Mouse (Mus musculus) heart, postnatal 25 days (tissue): ENCODE data around the gene Ammecr1. TPM values are rescaled to one million over a fixed set of nuclear protein-coding genes. Genes with fewer than 3 reads are reported as not detected.

Experiments used
- DNase-seq: peaks from one replicate; pipeline ENCODE4 v3.0.0; 2022; ENCODE audit warnings: low spot score
- intact Hi-C: fragments of 180-260 bp; cut with DNase I; formaldehyde crosslinking; loops from one replicate; pipeline ENCODE4 v1.15.1; 2025
- total RNA-seq, 2 experiments: library from RNA; stranded (reverse); gene quantifications; 2 replicates each; pipeline ENCODE4 v1.2.3; 2021

Gene Ammecr1
- total RNA-seq, 2 experiments from 2014 or later, result 18.9 to 20.6 TPM

DNA sequence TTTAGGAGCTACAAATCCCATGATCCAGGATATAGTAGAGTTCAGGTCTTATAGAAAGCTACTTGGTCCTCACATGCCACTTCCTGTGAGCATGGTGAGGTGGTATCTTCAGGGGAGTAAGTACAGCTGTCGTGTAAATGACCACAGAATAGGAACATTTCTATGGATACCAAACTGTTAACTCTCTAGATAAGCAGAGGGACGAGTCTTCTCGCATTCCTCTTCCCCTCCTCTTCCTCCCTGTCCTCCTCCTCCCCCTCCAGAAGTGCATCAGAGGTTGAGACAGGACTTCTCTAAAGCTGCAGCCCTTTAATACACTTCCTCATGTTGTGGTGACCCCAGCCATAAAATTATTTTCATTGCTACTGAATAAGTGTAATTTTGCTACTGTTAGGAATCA lies 49.1 kb downstream of the Ammecr1 start:
- intact Hi-C loops, result no loop called here
- DNase-seq, result no peak

DNA sequence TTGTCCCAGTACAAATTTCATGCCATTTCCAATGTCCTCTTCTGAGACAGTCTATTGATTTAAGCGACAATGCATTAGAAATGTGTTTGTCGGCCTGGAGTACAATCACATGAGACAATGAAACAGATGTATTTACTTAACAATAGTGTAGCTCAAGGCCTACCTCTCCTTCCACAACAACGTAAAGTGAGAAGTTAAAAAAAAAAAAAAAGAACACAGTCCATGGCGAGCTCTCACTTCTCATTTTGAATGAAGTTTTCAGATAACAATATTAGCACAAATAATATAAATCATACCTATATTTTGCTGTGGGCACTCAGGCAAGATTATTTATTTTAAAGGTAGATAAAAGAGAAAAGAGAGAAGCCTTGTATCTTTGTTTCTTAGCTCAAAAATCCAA lies 49.8 kb downstream of the Ammecr1 start:
- intact Hi-C loops, result no loop called here
- no peak for DNase-seq

DNA sequence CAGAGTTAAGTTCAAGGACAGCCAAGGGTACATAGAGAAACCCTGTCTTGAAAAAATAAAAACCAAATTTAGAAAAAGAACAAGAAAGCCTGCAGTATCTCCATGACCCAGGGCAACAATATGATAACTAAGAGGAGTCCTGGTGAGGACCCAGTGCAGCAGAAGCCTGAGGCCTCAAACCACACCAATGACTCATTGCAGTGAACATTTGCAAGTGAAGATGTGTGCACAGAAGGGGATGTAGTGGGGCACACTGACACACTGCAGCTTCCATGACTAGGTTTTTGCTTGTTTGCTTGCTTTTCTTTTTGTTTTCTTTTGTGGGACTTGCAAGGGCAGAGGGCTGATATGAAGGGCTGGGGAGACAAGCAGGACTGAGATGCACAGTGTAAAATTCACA lies 52.3 kb downstream of the Ammecr1 start:
- no peak for DNase-seq
- intact Hi-C loops, result no loop called here

DNA sequence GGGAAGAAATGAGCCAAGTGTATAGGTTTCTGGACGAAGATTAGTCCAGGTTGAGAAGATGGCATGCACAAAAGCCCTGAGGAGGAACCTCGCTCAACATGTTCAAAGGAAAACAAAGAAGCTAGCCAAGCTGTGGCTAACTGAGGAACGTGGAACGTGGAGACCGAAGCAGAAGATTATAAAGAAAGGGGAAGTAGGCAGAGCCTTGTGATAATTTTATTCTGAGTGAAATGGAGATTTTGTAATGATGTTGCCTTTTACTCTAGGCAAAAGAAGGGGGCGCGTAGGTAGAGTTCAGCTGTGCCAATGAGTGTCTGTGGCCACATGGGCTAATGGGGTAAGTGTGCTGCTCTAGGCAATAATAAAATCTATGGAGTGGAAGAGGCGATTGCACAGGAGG lies 62.7 kb downstream of the Ammecr1 start:
- no peak for DNase-seq
- intact Hi-C loops, result no loop called here

DNA sequence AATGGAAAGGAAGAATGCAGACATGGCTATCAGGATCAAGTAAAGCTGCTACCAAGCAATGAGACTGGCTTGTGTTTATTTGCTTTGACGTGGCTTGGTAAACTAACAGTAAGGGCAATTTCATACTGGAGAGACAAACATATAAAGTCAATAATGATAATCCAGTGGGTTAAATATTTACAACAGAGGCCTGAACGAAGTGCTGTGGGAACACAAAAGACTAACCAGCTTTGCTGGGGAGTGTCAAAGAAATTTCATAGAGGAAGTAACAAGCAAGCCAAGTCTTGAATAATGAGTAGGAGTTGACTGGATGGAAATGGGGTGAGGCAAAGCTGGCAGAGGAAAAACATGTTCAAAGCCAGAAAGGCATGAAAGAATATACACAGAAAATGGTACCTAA lies 63.9 kb downstream of the Ammecr1 start:
- intact Hi-C loops, result no loop called here
- no peak for DNase-seq

DNA sequence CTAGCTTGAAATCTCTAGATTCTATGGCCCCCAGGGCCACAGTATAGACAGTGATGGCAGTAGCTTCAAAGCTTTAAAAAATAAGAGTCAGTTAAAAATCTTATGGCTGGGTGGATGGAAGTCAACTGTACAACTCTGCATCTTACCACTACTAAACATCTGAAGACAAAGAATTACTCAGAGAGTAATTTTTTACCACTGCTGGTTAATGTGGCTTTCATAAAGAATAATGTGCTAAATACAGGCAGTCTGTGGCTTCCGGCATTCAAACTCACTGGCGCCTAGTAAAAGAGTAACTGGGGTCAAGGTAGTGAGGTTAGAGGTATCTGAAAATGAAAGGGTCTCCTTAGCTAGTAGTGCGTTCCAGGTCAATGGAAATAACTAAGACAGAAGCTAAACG lies 64.6 kb downstream of the Ammecr1 start:
- DNase-seq, result no peak
- intact Hi-C loops, result no loop called here

DNA sequence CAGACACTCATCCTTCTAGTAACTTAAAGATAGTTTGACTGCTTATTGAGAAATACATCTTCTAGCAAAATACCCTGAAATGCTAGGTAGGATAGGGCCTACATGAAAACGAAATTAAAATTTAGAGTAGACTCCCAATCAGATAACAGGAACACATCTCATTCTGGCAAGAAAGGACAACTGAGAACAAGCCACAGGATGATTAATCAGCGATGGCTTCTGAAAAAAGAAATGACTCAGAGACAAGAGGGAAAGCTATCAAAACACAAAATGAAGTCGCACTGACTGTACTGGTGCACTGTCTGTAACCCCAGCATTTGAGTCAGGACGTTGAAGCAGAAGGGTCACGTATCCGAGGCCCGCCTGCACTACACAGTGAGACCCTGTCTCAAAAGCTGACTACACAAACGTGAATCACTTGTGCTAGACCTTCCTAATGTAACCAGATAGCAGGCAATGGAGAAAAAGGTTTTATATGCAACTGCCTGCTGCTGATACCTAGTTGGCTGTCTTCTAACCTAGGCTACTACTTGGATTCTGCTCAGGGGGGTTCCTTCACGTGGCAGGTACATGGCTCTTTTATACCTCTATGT lies 68.1 kb downstream of the Ammecr1 start:
- intact Hi-C loops, result loop anchor here (10.0 kb wide), 1 partner anchor 66 kb away; the partner anchor contains the start of gene Ammecr1
- no peak for DNase-seq

DNA sequence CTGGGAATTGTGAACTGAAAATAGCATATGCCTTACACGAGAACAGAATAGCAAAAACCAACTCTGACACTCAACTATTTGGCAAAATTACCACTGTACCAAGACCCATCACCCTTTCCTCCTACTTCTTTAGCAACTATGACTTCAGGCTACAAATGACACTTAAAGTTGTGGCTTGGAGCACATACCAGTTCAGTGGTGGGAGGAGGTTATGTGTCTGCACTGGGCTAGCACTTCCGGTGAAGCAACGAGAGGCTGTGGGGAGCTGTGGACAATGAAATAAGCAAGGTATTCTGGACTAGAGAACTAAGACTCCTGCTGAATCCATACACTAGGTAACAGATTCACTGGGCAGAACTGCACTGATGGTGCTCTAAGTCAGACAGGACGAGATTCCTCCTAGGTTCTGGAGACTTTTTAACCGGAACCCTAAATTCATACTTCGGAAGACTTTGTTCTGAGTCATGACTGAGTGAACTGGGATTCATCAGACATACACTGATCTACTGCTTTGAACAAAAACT lies 69.0 kb downstream of the Ammecr1 start:
- DNase-seq, result no peak
- intact Hi-C loops, result loop anchor here (10.0 kb wide), 1 partner anchor 67 kb away; the partner anchor contains the start of gene Ammecr1

DNA sequence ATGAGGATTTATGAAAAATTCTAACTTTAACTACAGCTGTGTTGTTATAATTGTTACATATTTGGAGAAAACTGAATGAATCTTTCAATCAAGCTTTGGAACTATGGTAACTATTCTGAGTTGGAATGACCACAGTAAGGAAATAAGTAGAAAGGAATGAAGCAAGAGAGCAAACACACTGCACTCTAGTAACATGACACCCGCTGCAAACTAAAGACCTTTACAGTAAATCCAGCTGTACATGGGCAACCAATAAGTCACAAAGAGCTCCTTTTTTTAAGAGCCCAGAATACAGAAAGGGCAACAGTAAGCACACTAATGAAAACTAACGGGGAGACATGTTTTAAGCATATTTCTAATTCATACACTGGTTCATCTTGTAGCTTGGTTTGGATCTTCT lies 71.2 kb downstream of the Ammecr1 start:
- DNase-seq, result no peak
- intact Hi-C loops, result loop anchor here (10.0 kb wide), 1 partner anchor 69 kb away; the partner anchor contains the start of gene Ammecr1

DNA sequence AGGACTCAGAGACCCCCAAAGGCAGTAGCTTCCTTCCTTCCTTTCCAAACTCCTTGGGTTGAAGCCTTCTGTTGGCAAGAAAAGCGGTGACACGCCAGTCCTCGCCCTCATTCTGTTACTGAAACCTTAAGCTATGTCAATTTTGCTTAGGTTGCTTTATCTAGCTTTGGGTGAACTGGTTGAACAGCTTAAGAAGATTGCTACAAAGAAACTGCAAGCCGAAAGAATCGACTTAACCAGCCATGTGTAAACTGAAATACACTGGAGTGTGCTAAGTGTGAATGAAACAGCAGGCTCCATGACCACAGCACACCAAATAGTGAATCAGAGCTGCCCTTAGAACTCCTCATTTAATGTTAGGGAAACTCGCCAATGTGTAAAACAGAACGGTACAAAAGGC lies 80.6 kb downstream of the Ammecr1 start:
- DNase-seq, result no peak
- intact Hi-C loops, result no loop called here

DNA sequence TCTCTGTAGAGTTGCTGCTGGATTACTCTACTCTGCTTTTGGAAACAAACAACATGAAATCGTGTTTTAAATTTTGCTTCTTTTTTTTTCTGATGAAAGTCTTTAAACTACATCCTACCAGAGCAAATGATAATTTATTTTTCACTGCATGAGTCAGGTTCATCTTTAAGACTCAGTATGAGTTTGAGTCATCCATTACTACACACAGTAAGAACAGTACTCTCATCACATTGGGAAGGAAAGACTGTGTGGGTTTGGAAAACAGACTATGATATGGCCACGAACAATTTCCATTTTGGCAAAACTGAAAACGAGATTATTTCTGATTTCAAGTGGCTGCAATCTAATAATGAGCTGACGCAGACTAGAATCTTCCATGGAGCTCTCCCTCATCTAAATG lies 82.9 kb downstream of the Ammecr1 start:
- DNase-seq, result no peak
- intact Hi-C loops, result no loop called here

DNA sequence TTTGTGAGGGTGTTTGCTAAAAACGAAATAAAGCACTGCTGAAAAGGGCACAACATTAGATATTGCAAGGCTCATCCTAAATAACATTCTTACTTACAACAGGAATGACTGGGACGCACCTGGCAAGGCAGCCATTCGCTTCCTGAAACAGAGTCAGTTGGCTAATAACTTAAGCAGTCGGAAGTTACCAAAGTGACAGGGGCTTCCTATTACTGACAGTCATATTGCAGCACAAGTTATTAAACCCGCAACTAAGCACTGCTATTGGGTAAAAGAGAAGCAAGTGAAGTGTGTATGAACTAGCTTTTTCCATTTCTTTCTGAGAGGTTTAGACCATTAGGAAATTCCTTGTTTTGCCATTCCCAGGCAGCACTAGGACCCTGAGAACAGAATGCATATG lies 84.3 kb downstream of the Ammecr1 start:
- intact Hi-C loops, result no loop called here
- no peak for DNase-seq

DNA sequence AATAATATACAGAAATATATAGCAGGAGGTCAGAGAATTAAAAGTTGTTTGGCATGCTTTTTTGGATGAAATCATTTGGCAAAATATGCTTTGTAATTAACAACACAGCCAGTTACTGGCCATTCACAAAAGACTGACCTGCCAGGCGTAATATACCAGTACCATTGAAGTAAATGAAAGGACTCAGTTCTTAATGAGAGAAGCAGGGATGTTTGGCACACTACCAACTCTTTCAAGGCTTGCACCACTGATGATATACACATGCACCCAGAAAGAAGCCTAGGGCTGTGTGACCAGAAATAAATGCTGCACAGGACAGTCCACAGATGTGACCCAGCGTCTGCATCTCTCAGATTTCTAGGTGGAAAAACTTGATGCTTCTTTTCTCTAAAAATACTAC lies 96.7 kb downstream of the Ammecr1 start:
- intact Hi-C loops, result no loop called here
- DNase-seq, result no peak

DNA sequence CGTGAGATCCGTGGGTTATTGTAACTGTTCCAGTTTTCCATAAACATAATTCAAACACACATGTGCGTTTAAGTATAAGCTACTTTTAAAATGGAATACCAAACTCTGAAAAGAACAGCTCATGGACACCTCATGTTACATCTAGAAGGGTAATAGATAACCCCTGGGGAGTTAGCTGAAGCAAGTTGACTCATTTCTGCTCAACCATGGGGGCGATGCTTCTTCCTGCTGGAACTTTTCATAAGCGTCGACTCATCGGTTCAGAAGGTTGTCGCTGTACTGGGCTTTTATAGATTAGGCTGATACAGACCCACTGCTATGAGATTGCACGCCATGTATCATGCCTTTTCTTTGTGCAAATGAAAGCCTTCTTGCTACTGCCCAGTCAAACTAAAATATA lies 118.5 kb downstream of the Ammecr1 start:
- intact Hi-C loops, result no loop called here

DNA sequence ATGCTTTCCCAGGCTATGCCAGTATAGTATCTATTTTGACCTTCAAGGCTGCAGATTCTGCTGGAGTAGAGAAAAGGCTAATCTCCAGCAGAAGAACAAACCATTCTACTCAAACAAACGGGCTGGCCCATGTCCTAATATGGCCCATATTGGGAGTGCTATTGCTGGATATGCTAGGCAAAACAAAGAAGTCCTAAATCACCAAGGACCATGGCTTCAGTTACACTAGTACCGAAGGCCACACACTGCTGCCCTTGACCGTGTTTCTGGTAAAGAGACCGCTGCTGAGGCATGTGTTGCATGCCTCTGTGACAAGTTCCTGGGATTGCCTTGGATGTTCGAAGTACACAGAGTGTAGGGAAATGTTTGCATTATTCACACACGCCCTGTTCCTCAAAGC lies 120.3 kb downstream of the Ammecr1 start:
- no peak for DNase-seq
- intact Hi-C loops, result no loop called here

More for the DNA sequence above, 118.5 kb downstream of the Ammecr1 start:
- no peak for DNase-seq

DNA sequence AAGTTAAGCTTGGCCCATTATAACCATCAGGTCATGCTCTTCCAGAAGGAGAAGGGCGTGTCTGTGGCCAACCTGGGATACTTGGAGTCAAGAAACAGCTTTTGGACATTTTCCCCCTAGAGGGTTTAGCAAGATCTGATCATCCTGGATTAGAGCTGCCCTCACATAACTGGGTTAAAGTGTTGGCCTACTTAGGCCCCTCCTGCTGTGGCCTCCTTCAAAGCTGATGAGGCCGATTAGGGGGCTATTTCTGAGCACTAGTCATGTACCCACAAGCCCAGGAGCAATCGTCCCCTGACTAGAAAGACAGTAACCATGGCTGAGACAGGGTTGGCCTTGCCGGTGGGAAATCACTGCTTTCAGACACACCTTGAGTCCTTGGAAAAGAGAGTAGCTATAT lies 124.6 kb downstream of the Ammecr1 start:
- intact Hi-C loops, result no loop called here
- no peak for DNase-seq

DNA sequence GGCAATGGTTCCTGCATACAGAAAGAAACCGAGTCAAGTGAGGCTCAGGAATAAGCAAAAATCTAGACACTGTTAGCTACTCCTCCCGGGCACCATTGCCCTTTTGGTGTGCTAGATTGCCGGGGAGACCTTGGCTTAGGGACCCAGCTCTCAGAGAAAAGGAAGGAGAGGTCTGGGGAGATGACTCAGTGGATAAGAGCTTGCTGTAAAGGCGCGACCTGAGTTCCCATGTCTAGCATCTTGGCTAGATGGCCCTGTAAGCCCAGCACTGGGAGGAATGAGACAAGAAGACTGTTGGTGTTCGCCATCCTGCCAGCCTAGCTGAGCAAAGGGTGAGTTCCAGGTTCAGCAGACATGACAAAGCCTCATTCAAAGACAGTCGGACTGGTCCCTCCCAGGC lies 127.1 kb downstream of the Ammecr1 start:
- no peak for DNase-seq
- intact Hi-C loops, result no loop called here

DNA sequence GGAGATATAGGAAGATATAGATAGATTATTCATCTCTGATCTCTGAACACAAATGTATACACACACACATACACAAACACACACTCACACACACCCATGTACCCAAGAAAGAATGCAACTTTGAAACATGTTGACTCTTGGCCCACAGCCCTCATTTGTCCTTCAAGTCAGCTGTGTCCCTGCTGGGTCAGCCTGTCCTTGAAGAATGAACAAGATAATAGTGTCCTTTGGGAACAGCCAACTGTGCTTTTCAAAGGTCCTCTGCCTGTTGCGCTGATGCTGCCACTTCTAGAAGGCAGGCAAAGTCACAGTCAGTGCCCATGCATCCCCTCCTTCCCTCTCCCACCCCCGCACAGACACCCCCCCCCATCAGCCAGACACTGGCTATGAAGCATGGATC lies 127.7 kb downstream of the Ammecr1 start:
- DNase-seq, result no peak
- intact Hi-C loops, result no loop called here

DNA sequence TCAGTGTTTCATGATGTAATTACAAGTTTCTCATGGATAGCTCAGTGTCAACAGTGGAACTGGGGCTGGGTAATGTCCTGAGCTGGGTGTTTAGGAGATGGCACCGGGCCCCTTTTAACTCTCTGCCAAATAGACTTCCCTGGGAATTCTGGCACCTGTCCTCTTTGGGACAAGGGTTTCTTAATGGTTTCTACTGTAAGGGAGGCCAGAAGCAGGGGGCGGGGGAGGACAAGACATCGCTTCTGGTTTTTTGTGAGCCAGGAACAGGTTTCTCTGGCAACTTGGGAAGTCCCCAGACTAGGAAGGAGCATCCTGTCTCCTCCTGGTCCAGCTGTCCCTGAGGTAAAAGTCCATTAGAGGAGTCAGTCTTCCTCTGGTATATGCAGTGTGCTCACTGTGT lies 129.2 kb downstream of the Ammecr1 start:
- intact Hi-C loops, result no loop called here
- DNase-seq, result no peak

DNA sequence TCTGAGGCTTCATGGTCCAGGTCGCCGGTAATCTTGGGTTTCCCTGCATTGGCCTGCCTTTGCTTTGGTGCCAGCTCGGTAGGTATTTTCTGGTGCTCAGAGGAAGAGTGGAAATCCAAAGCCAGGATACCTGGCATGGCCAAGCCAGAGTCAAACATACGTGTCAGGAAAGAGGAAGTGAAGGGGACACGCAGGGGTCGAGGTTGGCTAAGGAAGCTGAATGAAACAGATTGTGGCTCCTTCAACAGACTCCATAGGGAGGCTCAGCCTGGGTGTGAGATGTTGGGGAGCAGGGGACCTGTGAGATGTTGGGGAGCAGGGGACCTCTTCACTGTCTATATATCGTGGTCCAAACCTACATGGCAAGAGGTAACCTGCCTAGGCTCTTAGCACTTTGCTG lies 130.1 kb downstream of the Ammecr1 start:
- intact Hi-C loops, result no loop called here
- no peak for DNase-seq

DNA sequence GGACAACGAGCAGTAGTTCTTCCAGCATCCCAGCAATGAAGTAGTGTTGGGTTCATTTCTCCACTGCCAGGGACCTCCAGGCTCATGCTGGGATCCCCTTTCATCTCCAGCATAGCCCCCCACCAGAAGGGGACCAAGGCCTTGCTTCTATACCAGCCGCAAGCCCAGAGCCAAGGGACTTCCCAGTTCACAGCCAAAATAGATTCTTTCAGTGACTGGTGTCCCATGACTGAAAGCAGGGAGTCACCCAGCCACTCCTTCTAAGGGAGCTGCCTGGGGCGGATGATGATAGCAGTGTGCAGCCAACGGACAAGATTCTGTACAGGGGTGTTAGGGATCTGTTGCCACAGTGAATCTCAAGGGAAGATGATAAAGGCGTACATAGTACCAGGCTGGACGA lies 131.7 kb downstream of the Ammecr1 start:
- intact Hi-C loops, result no loop called here
- no peak for DNase-seq

DNA sequence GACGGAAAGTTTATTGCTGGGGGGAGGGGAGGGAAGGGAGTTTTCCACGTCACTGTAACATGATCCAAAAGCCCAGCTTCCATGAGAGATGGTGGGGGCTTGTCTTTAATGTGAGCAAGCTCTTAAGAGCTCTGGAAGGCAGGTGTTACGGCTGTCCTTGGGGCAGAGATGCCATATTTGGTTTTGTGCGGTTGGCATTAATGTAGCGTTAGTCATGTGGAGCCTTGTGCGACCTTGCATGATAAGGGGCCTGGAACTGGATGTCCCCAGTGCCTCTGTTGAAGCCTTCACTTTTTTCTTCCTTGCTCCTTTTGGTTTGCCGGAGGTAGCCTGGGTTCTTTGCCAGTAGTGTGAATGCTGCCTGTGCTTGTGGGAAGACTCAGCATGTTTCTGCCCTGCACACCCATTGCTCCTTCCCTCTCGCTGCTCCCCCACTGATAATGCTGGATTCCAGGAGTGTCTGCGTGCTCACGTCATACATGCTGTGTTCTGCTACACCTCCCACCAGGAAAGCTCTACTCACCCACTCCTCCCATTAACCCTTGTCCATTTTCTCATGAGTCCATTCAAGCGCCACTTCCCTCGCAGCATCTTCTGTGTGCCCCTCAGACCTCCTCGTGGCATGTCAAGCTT lies 133.2 kb downstream of the Ammecr1 start:
- intact Hi-C loops, result no loop called here
- no peak for DNase-seq
